Mouse (Mus musculus): ENCODE data around the gene Ttll1. TPM values are rescaled to one million over a fixed set of nuclear protein-coding genes. Genes with fewer than 3 reads are reported as not detected.
"Not testable (repeated sequence)": the region's sequence is repeated elsewhere in the genome, so short reads cannot be mapped to it uniquely, and the experiment has no call there.

Gene Ttll1
- total and polyA plus RNA-seq, 3 experiments, result 4.5 to 13.6 (median 7.4) TPM

DNA sequence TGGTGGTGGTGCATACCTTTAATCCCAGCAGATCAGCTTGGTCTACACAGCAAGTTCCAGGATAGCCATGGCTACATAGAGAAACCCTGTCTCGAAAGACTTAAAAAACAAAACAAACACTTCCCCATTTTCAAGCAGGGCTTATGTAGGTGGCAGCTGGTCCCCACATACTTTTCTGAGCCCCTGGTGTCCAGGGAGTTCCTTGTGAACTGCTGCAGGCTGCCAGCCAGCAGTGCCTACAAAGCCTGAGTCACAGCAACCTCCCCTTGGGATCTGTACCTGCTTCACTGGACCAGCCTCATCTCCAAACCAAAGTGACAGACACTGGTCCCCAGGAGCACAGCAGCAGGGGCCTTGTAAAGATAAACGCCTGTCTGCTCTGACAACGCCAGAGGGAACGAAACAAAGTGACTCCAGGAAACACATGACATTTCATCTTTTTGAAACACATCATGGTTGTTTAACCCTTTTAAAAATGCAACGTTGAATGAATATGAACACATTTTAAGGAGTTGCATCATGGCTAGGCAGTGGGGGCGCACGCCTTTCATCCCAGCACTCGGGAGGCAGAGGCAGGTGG, 28.0 kb downstream of the Ttll1 start:
- no peak for DNase-seq

DNA sequence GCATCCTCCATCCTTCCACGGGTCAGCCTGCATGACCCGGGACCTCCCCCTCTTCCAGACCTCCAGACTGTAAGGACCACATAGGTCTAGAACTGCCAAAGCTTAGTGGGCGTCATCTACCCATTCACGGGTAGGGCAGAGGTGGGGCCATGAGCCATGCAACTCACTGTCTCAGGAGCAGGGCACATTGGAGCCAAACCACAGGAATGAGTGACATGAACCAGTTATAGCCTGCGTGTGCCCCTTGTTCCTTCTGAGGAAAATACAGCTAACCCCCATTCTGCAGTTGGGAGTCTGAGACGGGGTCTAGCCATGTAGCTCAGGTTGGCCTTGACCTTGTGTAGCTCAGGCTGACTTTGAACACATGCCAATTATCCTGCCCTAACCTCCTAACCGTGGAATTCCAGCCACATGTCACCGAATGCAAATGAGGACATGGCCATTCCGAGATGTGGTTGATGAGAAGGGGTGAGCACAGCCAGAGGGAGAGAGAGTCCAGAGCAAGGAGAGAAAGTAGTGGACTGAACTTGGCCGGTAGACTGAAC, 29.4 kb downstream of the Ttll1 start:
- no peak for DNase-seq

DNA sequence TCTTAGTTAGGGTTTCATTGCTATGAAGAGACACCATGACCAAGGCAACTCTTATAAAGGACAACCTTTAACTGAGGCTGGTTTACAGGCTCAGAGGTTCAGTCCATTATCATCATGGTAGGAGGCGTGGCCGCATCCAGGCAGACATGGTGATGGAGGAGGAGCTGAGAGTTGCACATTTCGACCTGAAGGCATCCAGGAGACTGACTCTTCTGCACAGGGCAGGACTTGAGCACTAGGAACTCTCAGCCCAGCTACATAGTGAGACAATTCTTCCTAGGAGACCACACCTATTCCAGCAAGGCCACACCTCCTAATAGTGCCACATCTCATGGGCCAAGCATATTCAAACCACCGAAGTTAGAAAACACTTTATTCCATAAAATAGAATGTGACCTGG, 30.9 kb downstream of the Ttll1 start:
- no peak for DNase-seq

DNA sequence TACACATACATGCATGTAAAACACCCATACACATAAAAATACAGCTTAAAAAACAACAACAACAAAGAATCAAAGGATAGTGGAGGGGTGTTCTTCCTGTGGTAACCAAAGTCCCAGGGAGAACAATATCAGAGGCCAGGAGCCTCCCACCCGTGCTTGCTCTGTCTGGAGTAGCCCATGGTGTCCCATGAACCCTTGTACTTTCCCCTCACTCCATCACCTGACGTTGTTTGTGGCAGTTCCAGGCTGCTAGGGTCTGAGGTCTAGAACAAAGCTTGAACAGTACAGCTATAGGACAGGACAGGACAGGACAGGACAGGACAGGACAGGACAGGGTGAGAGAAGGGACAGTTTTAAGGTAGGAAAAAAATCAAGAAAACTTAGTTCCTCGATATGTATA, 32.6 kb downstream of the Ttll1 start:
- DNase-seq, result no peak

DNA sequence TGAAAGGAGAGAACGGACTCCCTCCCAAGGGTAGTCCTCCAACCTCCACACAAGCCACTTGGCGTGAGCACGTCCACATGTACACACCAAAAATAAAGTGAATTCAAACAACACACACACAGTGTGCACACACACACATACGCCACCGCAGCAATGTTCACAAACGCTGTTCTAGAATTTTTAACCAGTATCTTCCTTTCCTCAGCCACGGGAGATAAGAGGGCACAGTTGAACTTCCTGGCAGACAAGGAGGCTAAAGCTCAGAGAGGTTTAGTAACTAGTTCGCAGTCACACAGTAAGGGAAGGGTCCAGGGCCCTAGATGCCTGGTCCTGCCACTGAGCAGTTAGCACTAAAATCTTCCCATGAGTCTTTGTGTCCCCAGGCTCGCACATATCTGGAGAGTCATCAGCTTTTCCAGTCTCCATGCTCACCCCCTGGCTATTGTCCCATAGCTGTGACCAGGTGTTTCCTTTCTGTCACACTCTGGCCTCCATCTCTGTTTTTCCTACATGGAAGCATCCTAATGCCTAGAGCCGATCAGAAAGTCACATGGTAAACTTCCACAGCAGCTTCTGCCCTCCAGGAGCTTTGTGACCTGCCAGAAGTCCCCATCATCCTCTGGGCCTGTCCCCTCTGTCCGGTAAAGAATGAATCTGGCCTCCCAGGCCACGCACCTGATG, 34.0 kb downstream of the Ttll1 start:
- no peak for DNase-seq

DNA sequence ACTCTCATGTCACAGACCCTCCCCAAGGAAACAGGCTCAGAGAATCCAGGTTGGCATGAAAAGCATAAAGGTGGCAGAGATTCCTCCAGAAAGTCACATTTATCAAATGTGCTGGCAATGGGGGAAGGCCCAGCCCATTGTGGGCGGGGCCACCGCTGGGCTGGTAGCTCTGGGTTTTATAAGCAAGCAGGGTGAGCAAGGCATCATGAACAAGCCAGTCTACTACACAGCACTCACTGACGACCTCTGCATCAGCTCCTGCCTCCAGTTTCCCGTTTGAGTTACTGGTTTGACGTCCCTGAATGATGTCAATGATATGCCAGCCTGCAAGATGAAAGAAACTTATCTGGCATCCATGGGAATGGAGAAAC, 36.2 kb downstream of the Ttll1 start:
- DNase-seq, result peak; percentile 57

DNA sequence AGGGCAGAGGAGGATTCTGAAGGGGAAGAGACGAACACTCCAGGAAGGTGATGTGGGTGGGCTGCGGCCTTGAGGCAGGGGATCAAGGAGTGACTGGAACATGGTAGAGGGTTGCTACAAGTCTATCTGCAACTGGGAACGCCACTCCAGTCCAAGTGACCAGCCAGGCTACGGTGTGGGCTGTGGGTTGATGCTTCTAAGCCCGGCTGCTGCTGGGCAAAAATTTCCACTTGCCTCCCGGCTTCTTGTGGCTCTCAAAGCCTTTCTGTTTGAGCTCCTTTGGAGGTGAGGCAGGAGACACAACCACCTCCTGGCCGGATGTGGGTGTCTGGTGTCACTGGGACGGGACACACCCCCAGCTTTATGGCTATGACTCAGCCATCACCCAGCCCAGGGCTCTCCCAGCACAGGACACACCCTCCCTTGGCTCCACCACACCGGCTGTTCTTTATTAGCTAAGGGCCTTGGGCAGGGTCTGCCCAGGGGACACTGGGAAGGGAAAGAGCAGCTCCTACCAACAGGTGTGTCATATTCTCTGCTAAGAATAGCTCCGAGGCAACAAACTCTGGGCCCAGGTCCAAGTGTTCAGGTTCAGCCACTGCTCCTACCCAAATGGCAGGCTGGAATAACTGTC, 36.7 kb downstream of the Ttll1 start:
- peak; percentile 88 for DNase-seq

DNA sequence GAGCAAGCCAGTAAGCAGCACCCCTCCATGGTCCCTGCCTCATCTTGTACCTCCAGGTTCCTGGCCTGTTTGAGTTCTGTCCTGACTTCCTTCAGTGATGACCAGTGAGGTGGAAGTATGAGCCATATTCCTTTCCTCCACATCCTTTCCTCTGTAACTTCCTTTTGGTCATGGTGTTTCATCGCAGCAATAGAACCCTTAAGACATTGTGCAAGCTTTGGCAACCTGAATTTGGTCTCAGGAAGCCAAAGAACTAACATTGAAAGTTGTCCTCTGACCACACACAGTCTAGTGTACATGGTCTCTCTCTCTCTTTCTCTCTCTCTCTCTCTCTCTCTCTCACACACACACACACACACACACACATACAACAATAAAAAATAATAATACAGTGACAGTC, 37.4 kb downstream of the Ttll1 start:
- DNase-seq, result no peak

DNA sequence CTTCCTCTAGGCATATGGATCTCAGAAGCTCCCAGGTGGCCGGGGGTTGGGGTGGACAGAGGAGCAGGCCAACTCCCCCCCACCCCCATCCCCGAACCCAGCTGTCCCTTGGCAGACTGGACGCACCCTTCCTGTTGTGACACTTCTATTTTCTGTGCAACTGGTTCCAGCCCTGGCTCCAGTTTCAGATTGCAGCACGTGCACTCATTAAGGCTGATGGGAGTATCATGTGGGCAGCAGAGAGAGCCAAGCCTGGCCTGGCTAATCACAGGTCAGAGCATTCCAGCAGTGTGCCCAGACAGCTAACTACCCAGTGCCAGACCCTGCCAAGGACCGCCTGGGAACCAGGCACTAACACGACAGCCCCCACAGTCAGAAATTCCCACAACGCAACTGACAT, 39.2 kb downstream of the Ttll1 start:
- DNase-seq, result peak; percentile 34

DNA sequence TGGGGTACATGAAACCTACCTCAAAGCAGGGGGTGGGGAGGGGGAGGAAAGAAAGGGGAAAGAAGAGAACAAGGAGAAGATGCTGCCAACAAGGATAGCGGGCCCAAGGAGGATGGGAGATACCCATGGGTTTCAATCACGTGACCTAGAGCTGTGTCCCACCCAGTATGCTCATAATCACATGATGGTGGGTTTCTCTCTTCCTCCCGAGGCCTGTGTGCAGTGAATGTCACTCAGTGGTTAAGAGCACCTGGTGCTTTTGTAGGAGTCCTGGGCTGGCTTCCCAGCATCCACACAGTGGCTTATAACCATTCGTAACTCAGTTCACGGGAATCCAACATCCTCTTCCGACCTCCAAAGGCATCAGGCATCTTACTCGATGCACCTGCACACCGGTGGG, 40.2 kb downstream of the Ttll1 start:
- no peak for DNase-seq

DNA sequence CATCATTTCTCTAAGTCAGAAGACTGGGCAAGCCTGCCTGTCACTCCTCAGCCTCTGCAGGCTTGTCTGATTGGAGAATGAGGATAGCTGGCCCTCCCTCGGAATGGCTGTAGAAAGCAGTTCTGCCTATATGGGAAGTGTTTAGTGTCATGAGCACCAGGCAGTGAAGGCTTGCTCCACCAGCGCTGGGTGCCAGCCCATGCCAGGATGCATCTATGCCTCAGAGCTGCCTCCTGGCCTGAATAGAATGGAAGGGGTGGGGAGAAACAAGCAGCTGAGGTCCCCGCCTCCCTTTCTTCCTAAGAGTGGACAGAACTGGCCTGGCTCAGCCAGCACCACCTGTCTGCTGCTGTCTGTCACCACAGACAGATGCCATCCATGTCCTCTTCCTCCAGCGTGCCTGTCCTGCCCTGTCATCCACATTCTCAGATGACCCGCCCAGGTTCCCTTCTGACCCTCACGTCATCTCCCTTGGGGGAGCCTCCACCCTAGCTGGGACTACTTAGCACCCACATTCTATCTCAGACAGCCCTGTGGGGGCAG, 41.3 kb downstream of the Ttll1 start:
- no peak for DNase-seq

DNA sequence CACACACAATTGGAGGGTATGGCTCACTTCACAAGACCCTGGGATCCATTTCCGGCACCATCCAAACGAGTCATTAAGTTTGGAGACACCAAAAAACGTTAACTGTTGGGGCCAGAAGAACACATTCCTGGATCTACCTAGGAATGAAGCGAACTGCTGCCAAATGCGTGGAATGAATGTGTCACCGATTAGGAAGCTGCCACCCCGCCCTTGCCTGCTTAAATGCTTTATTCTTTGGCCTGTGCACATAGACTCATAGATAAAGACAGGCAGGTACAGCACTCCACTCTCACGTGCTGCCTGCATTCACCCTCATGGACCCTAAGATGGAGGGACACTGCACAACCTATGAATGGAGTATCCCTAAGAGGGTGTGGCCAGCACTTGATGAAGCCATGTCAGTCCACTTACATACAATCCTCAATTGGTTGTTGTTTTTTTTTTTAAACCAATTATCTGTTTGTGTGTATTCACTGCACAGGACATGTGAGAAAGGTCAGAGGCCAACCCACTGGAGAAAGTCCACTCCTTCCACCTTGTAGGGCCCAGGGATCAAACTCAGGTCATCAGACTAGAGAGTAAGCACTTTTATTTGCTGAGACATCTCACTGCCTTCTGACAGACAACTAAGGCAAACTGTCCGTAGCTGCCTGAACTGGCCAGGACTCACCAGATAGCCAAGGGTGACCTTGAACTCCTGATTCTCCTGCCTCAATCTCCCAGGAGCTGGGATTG, 43.3 kb downstream of the Ttll1 start:
- no peak for DNase-seq

DNA sequence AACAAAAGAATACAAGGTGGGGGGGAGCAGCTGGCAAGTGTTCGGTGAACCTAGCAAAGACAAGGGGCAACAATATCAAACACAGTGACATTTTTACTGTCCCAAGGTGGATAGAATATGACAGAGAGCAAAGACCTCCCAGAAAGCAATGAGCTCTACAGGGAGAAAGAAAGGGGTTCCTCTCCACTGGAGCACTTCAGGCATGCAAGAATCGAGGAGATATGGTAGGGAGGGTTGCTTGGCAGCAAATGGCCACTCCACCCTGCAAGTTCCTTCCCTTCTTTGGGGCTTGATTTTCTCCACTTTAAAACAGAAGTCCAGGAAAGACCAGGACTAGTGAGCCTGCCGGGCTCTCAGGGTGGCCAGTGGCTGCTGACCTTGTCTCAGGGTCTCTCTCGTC, 44.4 kb downstream of the Ttll1 start:
- no peak for DNase-seq

DNA sequence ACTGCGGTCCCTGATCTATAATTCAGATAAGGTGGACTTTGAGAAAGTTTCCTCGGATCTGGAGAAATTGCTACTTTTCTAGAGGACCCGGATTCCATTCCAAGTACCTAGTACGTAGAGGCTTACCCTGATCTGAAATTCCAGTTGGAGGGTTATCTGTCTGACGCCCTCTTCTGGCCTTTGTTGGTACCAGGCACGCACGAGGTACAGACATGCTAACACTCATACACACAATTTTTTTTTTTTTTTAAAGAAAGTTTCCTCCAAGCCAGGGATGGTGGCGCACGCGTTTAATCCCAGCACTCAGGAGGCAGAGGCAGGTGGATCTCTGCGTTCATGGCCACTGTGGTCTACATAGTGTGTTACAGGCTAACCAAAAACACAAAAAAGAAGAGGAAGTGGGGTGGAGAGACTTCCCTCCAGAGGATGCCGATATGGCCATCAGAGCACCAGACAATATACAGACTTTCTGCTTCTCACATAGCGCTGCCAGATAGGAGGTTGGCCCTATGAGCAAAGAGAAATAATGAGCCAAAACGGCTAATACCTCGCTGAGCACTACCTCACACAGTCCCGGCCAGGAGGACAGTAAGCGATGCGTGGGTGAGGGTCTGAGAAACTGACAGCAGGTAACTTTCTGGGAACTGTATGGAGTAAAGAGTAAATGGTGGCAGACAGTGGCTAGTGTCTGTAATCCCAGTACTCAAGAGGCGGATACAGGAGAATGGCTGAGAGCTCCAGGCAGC, 45.6 kb downstream of the Ttll1 start:
- no peak for DNase-seq

DNA sequence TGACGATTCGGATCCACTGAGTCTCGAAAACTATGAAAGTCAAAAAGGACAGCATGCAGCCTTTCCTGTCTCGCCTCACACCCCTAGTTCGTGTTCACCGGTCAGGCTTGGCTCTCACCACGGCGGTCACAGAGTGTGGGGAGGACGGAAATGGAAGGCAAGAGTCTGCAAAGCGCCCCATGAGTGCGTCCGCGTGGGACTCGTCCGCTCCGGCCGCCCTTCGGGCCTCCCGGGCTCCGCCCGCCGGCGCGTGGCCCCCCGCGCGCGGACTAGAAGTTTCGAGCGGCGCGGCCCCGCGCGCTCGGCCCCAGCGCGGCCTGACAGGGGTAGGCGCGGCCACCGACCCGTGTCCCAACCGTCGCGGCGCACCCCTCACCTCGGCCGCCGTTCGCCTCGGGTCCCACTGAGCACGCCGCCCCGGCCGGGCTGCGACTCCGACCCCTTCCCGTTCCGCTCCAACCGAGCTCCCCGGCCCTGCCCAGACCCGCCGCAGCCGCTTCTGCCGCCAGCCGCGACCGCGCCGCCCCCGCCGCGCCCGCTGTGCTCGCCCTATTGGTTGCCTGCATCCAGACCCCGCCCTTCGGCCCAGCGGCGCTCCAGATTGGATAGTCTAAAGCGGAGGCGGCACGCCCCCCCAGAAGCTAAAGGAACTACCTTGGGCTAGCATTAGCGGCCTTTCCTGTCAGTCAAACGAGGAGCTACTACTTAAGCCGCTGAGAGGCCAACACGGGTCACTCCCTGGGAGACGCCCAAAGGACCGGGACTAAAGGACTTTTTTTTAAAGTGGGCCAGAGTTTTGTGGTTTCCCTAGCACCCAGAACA, 46.4 kb downstream of the Ttll1 start, which contains the start of gene Pacsin2:
Pacsin2 (minus strand) TSS at position 524 of the 822 bp plus-strand sequence.
- DNase-seq, result peak; percentile 99

DNA sequence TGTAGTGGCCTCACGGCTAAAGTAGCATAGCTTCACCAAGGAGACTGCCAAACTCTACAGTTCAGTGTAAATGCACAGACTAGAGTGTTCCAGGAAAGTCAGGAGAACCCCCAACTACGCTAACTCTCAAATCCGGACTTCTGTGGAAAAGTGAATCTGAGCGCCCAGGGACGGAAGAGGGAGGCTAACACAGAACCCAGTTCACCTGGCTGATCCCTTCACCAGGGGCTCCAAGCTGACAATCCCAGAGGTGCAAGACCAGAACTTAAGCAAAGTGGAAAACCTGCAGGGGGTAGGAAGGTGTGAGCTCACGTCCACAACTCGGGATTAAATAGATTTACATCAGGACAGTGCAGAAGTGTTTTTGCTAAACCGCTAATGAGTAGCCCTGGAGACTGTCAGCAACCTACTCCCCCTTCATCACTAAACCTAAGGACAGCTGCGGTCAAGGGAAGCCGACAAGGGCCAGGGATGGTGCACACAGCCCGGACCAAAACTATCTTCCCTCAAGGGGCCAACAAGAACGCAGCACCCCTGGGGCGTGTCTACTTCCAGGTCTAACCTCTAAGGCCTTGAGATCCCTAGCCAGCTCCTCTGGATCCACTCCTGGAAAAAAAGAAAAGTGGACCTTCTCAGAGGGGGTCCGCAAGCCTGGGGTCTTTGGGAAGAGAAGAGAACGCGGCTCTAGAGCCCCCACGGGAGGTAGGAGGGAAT, 47.2 kb downstream of the Ttll1 start:
- no peak for DNase-seq

DNA sequence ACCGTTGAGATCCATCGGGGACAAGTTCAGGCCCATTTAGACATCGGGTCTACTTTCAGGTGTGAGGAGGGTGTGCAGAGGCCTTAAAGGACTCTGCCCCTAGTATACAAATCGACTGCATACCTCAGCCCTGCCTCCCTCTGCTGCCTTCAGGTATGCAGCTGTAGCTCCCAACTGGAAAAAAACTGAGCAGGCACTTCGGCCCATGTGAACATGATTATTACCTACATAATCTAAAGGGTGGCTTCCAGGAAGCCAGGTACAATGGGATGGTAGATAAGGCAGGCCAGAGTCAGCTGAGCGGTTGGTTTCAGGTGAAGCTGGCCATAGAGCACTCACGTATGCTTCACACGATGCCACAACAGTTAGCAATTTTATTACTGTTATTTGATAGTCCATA, 48.3 kb downstream of the Ttll1 start:
- DNase-seq, result not testable (repeated sequence)

DNA sequence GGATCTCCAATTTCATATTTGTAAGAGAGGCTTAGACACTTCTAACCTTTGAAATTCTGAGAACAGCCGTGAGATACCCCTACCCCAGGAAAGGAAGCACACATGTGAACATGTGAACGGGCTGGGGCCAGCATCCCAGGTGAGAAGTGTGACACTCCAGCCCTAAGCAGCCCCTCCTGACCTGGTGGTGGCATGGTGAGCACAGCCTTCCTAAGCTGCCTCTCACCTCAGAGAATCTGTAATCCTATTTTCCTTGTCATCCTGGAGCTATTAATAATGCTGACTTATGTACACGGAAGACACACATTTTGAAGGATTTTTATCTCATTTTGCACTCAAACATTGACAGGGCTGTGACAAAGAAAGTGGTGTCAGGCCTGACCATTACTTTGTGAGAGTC, 49.8 kb downstream of the Ttll1 start:
- no peak for DNase-seq

DNA sequence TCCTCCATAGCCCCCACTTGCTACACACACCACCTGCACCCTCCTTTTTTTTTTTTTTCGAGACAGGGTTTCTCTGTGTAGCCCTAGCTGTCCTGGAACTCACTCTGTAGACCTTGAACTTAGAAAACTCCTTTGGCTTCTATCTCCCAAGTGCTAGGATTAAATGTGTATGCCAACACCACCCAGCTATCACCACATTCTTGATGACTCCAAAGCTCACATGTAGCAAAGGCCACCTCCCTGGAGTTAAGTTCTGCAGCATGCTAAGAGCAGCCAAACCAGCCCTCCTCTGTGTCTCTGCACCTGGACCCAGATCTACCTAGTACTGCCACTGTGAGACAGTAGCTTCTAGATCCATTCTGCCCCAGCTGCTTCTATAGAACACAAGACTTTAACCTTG, 53.2 kb downstream of the Ttll1 start:
- DNase-seq, result no peak

DNA sequence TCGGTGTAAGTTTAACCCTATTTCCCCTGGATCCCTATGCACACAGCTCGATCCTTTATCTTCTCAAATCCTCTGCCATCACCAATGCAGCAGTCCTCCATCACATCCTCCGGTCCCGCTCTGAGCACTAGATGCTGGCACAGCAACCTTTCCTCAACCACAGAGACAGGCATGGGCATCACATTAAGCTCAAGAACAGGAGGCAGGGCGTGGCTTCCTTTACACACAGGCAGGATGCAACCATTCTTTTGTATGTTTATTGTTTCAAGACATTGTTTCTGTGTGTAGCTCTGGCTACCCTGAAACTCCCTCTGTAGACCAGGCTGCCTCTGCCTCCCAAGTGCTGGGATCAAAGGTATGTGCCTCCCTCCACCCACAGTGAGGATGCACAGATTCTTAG, 55.1 kb downstream of the Ttll1 start:
- DNase-seq, result no peak

Measured in adrenal gland, adult 2 months (tissue).